Mouse (Mus musculus) spleen, embryonic (tissue): ENCODE data around the gene Mrpl35.
"Not testable (repeated sequence)": the region's sequence is repeated elsewhere in the genome, so short reads cannot be mapped to it uniquely, and the experiment has no call there.

Experiments used
- CTCF ChIA-PET: fragments of 350-600 bp; sonication (Branson Sonifier 250); formaldehyde crosslinking; loops from one replicate; lab custom pipeline; 2022; lab: Charles Lee

Gene Mrpl35

DNA sequence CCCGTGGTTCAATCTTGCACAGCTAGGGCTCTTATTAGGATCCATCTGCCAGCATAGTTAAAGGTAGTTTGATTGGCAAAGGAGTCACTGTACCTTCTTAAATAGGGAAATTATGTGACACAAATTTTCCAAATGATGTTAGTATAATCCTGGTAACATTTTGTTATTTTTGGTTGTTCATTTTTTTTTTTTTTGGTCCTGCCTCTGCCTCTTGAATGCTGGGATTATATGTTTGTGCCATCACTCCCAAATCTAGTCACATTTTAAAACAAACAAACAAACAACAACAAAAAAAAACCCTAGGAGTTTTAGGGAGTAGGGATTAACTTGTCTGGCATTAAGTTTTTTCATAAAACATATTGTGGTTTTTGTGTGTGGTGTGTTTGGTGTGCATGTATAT lies at the start of gene Mrpl35:
Gene Mrpl35, minus strand, starts transcription at position 101 of the 400 bp plus-strand sequence.
- CTCF ChIA-PET = interaction anchor here (0.7 kb wide), 1 partner anchor 63 kb away, joined by 4 read pairs; no protein-coding TSS in a partner anchor

DNA sequence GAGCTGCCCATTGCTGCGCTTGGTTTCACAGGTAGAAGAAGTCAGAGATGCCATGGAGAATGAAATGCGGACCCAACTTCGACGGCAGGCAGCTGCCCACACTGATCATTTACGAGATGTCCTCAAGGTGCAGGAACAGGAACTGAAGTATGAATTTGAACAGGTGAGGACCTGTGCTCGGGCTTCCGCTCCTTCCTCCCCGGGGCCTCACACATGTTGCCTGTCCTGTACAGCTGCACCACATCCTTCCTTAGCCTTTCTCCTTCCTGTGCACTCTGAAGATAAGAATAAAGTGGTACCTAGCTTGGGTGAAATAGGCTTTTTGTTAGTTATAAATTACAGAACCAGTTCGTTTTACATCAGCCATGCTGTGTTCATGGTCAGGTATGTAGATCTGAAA lies 44.6 kb upstream of the Mrpl35 start:
- CTCF ChIA-PET = no interaction called here

DNA sequence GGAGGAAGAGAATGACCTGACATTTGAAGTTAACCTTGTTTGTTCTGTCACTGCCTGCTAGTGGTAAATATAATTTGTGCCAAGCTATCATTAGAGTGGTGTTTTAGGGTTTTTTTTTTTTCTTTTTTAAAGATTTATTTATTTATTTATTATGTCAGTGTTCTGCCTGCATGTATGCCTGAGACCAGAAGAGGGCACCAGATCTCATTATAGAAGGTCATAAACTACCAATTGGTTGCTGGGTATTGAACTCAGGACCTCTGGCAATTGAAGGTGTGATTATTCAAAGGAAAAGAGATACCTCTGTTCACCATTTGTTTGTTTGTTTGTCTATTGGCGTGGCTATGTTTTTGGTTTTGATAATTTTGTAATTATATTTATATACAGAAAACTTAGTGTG lies 42.0 kb upstream of the Mrpl35 start:
- CTCF ChIA-PET = no interaction called here

DNA sequence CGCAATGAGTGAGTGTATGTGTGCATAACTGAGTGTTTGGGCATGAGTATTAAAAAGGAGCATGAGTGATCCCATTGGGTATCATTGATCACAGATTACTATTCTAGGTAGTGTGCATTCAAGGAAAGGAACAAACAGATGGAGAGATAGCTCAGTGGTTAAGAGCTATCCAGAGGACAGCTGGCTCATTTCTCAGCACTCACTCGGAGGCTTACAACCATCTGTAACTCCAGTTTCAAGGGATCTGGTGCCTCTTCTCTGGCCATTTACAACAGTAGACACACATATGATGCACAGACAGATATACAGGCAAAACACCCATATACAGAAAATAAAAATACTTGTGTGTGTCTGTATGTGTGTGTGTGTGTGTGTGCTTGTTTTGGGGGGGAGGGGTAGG lies 41.0 kb upstream of the Mrpl35 start:
- CTCF ChIA-PET = interaction anchor here (0.7 to 0.9 kb wide), 2 partner anchors 34 to 312 kb away, joined by 3 to 8 read pairs; no protein-coding TSS in a partner anchor

DNA sequence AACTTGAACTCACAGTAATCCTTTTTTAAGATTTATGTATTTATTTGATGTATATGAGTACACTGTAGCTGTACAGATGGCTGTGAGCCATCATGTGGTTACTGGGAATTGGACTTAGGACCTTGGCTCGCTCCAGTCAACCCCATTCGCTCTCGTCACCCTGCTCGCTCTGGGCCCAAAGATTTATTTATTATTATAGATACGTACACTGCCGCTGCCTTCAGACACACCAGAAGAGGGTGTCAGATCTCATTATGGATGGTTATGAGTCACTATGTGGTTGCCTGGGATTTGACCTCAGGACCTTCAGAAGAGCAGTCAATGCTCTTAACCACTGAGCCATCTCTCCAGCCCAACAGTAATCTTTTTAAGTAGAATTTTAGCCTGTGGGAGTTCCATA lies 20.1 kb upstream of the Mrpl35 start:
- CTCF ChIA-PET = not testable (repeated sequence)

DNA sequence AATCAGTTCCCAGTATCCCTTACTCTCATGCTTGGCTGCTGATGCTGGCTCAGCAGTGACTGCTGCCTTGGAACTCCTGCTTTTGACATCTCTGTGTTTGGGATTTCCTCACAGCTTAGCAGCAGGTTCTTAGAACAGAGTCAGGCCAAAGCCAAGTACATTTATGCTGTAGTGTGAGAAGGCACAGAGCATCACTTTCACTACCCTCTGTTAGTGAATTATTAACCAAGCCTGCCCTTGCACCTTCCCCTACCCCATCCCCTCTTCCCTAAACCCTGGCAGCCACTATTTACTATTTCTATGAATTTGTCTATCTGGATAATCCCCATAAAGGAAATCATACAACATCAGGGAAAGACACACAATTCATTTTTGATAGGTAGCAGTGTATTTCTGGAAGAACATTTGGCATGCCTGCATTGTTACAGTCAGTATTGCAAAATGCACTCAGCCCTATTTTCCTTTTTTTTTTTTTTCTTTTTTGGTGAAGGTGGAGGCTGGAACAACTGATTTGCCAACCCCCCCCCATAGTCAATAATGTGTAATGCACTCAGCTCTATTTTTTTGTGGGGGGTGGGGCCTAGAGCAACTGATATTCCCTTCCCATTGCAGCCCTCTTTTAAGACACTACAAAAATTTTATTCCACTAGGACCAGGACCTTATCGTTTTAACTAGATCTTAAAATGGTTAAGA lies 14.0 kb upstream of the Mrpl35 start:
- CTCF ChIA-PET = interaction anchor here (0.6 to 1.2 kb wide), 2 partner anchors 9 to 13 kb away, joined by 3 read pairs; no protein-coding TSS in a partner anchor

DNA sequence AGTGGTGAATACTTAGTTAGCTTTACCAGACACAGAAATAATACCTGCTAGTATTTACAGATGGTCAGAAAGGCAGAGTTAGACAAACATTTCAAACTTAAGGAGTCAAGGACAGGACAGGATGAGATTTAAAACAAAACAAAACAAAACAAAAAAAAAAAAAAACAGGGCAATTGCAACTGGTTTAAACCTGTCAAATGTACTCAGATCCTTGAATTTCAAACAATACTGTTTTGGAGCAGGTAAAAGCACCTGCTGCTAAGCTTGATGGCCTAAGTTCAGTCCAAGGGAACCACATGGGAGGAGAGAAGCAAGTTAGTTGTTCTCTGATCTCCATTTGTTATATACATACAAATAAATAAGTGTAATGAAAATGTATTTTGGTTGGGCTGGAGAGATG lies 13.0 kb upstream of the Mrpl35 start:
- CTCF ChIA-PET = interaction anchor here (1.2 kb wide), 1 partner anchor 8 kb away, joined by 3 read pairs; no protein-coding TSS in a partner anchor

DNA sequence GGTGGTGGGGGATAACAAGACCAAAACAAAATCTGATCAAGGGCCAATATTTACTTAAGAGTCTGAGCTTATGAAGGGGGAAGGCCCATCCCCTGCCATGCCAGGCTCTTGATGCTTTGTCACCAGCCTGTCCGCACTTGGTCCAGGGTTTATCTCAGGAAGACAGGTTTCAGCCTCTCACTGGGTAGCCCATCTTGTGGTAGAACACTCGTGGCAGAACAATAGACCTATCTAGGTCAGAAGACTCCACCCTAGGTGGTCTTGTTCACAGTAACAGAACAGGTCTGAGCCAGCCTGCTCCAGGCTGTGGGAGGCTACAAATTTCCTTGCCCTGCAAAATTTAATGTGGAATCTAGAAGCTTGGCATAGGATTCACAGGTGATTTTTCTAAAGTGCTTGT lies 10.0 kb upstream of the Mrpl35 start:
- CTCF ChIA-PET = no interaction called here

DNA sequence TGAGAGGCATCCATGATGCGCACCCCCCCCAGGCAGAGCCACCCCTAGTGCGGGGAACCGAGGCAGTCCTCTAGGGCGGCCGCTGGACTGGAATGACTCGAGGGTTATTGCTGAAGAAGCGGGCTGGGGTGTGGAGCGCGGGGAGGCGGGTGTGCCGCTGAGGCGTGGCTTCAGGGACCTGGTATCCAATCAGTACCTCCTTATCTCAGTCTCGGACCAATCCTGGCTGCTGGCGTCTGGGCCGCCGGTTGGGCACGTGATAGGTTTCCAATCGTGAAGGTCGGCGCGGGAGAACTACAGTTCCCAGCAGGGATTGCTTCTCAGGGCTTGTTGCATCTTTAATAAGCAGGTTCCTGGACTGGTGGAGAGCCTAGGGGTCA lies 4.8 kb upstream of the Mrpl35 start:
- CTCF ChIA-PET = interaction anchor here (1.0 kb wide), 1 partner anchor 9 kb away, joined by 3 read pairs; no protein-coding TSS in a partner anchor

DNA sequence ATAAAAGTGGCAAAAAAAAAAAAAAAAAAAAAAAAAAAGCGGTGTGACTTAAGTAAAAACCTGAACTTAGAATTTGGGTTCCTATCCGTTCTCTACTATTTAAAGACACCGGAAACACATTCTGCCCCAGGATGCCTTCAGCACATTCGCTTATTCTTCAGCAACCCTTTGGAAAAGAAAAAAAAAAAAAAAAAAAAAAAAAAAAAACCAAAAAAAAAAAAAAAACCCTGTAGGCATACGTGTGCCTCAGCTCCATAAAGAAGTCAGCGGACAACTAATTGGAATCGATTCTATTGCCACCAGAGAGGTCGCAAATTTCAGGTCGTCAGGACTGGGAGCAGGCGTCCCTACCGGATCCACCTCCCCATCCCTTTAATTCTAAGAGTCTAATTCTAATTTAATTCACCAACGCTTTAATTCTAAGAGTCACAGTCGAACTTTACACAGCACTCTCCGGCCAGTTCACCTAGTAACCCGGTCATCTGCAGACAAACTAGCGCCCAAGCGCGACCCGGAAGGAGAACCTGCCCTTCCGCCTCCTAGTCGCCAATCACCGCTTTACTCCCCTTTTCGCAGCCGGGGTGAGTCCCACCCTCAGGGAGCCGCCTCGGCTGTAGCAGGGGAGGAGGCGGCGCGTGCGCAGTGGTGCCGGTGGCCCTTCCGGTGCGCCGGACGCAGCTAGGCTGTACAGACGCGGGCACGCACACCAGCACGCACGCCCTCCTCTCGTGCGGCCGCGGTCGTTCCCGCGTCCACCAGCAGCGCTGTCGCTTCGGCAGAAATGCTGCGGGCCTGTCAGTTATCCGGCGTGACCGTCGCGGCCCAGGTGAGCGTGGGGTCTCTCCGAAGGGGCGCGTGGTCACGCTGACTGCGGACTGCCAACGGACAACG lies 4.2 kb upstream of the Mrpl35 start, which contains the start of gene Immt:
Gene Immt, plus strand, starts transcription at position 642 of the 891 bp plus-strand sequence.
- CTCF ChIA-PET = interaction anchor here (1.0 kb wide), 1 partner anchor 9 kb away, joined by 3 read pairs; no protein-coding TSS in a partner anchor

DNA sequence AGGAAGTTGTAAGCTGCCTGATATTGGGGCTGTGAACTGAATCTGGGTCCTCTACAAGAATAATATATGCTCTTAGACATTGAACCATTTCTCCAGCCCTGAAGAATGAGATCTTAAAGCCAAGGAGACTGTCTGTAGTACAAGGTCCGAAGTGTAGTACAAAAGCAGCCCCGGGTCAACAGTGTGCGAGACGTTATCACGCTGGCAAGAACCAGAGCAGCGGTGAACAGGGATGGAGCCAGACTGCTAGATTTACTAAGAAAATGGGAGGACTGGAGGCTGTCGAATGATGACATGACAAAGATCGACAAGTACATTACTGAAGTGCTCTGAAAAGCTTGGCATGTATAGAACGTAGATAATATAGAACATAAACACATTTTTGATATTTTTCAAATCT lies 3.0 kb upstream of the Mrpl35 start:
- CTCF ChIA-PET = interaction anchor here (0.5 kb wide), 1 partner anchor 265 kb away, joined by 3 read pairs; no protein-coding TSS in a partner anchor

DNA sequence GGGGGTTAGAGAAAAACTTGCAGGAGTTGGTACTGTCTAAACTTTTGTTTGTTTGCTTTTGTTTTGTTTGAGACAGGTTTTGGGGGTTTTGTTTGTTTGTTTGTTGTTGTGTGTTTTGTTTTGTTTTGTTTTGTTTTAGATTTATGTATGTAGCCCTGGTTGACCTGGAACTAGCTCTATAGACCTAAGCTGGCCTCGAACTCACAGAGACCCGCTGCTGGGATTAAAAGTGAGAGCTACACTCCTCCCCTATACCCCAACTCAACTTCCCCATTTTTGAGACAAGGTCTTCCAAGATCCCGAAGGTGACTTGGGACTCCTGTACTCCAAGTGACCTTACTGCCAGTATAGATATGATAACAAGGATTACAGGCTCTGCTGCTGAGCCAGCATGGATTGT lies 2.8 kb downstream of the Mrpl35 start:
- CTCF ChIA-PET = no interaction called here

DNA sequence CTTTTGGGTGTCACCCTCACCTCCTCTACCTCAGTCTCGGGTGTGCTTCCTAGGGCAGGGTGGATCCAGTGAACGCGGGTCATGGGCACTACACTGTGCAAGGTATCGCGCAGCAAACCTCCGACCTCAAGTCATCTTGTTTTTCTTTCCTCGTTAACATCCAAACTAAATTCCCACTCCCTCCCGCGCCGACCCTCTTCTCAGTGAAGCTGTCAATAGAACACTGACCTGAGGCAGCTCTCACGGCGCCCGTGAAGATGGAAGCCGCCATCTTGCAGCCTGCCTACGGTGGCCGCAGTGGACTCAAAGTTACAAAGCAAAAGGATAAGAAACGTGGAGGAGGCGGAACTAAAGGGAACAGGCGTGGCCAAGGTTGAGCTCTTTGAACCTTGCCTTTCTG lies 3.3 kb downstream of the Mrpl35 start:
- CTCF ChIA-PET = no interaction called here

DNA sequence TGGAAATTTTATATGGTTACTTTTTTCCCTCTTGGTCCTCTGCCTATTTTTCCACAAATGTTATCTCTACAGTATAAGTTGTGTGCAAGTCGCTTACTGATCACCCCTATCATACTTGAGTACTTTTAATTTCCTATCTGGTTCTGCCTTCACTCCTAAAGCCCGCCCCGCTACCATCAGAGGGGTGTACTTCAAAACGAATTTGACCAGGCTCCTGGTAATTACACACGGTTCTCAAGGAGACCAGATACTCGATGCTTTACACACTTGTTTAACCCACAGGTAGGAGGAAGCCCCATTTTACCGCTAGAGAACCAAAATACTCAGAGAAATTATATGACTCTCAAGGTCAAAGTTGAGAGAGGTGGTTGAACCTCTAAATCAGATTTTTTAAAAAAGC lies 3.7 kb downstream of the Mrpl35 start:
- CTCF ChIA-PET = interaction anchor here (1.1 kb wide), 1 partner anchor 19 kb away, joined by 3 read pairs; no protein-coding TSS in a partner anchor

DNA sequence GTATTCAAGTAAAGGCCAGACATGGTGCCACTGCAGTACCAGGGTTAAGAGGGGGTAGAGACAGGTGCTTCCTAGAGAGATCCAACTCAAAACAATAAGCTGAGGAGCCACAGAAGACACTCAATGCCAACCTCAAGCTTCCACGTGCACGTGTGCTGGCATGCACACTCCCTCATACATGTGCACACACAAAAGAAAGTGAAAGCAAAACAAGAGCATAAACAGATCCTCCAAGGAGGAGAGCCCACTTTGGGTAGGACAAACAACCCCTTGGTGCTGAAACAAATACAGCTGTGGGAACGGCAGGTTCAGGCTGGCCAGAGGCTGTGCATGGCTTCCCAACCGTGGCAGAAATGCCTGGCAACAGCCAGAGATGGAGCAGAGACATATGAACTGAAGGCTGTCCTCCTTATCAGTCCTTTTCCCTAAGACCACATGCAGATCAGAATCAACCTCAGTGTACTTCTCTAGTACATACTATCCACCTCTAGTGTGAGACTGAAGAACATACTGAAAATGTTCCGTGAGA lies 6.9 kb downstream of the Mrpl35 start:
- CTCF ChIA-PET = no interaction called here

DNA sequence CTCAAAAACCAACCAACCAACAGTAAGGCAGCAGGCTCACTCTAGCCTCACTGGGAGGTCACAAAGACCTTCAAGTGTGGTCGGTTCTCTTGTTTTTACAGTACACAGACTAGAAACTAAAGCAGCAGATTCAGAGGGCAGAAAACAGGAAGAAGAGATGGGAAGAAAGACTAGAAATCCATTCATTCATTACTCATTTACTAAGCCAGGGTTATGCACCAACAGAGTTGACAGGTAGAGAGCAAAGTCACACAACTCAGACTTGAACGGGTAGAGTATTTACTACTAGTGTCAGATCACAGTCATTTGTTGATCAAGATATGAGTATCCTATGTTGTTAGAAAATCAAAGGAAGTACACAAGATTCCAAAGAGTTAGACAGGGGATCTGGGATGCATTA lies 13.9 kb downstream of the Mrpl35 start:
- CTCF ChIA-PET = interaction anchor here (0.5 kb wide), 1 partner anchor 646 kb away, joined by 3 read pairs; no protein-coding TSS in a partner anchor

DNA sequence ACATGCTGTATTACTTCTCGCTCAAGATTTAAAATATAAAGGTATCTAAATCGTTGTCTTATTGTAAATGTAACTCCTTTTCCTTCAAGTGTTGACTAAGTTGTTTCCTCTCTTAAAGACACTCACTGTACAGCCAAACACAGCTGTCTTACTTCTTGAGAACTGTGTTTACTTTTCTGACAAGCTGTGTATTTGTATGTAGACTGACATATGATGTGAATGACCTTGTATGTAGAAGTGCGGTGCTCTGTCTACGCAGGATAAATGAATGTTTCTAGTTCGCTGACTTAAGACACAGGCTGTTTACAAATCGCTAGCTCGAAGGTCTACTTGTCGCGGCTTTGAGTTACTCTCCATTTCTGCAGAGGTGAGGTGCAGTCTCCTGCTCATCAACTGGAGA lies 16.9 kb downstream of the Mrpl35 start:
- CTCF ChIA-PET = no interaction called here

DNA sequence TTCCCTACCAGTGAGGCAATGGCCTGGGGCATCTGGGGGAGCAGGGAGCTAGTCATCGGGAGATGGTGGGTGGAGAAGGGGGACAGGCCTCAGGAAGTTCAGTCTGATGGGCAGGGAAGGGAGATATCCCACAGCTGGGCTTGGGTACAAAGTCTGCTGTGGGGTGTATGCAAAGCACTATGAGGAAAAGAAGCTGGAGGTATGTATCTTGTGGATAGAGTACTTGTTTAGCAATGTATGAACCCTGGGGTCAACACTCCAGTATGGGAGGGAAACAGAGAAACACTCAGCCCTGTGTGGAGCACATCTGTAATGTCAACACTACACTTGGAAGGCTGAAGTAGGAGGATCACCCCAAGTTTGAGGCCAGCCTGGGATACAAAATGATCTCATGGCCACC lies 20.1 kb downstream of the Mrpl35 start:
- CTCF ChIA-PET = interaction anchor here (0.5 kb wide), 1 partner anchor 121 kb away, joined by 3 read pairs; no protein-coding TSS in a partner anchor

DNA sequence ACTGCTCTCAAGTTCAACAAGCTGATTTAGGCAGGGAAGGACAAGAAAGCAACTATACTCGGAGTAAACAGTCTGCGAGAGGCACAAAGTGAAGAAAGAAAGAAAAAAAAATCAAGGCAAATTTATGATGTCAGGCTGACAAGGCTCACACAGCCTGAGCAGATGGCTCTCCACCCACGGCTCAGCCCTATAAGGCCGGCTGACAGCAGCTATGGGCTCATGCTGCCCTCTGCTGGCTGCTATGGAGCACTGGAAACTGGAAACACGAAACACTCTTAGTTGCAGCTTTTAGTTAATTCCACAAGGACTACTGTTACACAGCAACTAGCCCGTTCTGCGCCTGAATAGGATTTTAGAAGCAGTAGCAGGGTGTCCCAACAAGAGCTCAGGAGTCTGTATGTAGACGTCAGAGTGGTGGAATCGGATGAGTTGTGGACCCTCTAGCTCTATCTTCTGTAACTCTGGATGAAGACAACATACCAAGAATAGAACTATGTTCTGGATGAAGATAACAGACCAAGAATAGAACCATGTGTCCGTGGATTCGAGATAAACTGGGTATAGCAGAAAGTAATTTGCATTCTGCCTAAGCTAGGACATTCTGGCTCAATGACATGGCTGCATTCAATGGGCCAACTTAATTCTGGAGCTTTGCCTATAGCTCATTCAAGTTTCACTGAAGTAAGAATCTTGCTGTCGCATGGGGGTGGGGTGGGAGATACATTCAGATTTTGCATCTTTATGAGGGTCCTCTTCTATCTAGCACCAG lies 22.5 kb downstream of the Mrpl35 start:
- CTCF ChIA-PET = interaction anchor here (0.7 kb wide), 1 partner anchor 18 kb away, joined by 3 read pairs; no protein-coding TSS in a partner anchor

DNA sequence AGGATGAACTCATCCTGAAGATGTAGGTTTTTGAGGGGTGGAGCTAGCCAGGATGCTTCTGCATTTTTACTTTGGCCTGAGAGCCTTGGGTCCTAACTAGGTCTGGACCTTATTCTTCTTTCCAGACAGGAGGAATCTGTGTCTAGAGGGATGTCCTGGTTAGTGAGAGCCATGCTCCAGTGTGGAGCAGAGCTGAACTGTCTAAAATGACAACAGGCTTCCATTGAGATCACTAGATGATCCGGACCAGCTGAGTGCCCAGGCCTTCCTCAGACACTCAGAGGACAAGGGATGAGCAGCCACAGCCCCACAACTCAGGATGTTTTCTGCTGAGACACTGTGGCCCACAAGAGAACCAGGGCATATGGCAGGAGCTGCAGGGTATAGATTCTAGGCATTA lies 23.2 kb downstream of the Mrpl35 start:
- CTCF ChIA-PET = interaction anchor here (0.7 kb wide), 1 partner anchor 19 kb away, joined by 3 read pairs; no protein-coding TSS in a partner anchor

DNA sequence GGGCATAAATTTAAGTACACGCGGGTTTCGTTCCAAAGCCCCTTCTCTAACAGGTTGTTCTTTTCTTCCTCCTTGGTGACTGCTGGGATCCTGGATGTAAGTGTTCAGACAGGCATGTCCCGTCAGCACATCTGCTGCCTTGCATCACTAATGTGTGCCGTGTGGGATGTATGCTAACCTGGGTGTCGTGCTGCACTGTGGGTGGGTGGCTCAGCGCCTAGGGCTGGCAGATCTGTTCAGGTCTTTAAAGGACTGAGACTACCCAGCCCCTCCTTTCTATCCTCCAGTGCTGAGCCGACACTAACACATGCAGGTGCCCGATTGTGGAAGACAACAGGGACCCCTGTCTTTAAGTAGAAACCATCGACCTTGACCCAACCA lies 25.1 kb downstream of the Mrpl35 start:
- CTCF ChIA-PET = no interaction called here
